Mouse (Mus musculus) brain, embryonic 14.5 days (tissue): ENCODE measurements around the gene Lcp1. TPM values are rescaled to one million over a fixed set of nuclear protein-coding genes. Genes with fewer than 3 reads are reported as not detected.
"Not testable (repeated sequence)": the region's sequence is repeated elsewhere in the genome, so short reads cannot be mapped to it uniquely, and the experiment has no call there.

Source experiments
- DNase-seq: peaks from one replicate; pipeline ENCODE4 v3.0.0-alpha.2; 2011; ENCODE audit warnings: low read depth
- CTCF ChIP-seq: fragments of 200-500 bp; IDR thresholded peaks from 2 replicates; pipeline ENCODE4 v1.5.1; 2012; ENCODE audit warnings: inconsistent platforms, mild to moderate bottlenecking, moderate library complexity, borderline replicate concordance; ENCODE audit not compliant: insufficient read depth, insufficient read length; ENCODE audit errors: extremely low read depth
- POLR2A ChIP-seq: fragments of 200-500 bp; IDR thresholded peaks from 2 replicates; pipeline ENCODE4 v1.6.1; 2012; ENCODE audit warnings: mild to moderate bottlenecking, inconsistent platforms, borderline replicate concordance; ENCODE audit not compliant: poor library complexity, insufficient read depth, insufficient read length, severe bottlenecking; ENCODE audit errors: extremely low read depth
- polyA plus RNA-seq: library from polyadenylated mRNA; depleted of rRNA; stranded (reverse); fragments of >200 nt; gene quantifications from 2 replicates; pipeline ENCODE4 v1.2.3, GENCODE M21; 2012; rRNA removed

The Lcp1 gene
- 3.6 and 7.4 TPM in 2 replicates for polyA plus RNA-seq

- DNase-seq, result peak; percentile 84
These were observed at the start of gene Lcp1, which contains the start of gene Lrrc63 for GRCm38 (mm10) chr14:75130501-75131318. TSS of gene Lcp1 (plus strand) at chr14:75131101. TSS of gene Lrrc63 (minus strand) at chr14:75130881.

DNA sequence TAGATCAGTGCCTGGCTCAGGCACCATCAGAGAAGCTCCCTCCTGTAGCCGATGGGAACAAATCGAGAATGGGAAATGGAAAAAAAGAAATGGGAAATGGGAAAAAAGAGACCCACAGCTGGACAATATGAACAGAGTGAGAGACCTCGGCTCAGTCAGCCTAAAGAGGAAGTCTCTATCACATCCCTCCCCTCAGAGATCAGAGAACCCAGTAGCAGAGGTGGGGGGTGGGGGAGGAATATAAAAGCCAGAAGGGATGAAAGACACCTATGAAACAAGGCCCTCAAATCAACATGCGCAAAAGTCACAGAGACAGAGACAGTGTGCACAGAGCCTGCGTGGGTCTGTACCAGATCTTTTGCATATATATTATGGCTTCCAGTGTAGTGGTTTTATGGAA lies 27.9 kb upstream of the Lcp1 start:
- no peak for DNase-seq
- TF ChIP-seq POLR2A, result no peak
- no peak for TF ChIP-seq CTCF

More at GRCm38 (mm10) chr14:75130501-75131318, at the start of gene Lcp1, which contains the start of gene Lrrc63:
- TF ChIP-seq CTCF (no peak), POLR2A (no peak)

DNA sequence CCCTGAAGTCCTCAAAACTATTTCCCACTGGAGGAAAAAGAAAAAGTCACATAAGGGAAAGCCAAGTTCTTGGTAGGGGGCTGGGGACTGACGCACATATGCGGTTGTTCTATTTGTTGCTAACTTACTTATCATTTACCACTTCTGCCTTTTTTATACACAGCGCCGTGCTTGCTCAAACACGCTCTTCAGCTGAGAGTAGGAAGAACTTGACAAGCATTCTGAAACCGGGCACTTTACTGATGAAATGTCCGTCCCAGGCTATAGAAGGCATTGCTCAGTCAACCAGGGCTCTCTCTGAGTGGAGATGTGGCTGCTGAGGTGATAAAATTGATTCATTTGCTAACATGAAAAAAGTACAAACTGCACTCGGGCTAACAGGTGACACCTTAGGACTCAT lies 9.2 kb upstream of the Lcp1 start:
- no peak for DNase-seq
- TF ChIP-seq POLR2A (no peak), CTCF (no peak)

DNA sequence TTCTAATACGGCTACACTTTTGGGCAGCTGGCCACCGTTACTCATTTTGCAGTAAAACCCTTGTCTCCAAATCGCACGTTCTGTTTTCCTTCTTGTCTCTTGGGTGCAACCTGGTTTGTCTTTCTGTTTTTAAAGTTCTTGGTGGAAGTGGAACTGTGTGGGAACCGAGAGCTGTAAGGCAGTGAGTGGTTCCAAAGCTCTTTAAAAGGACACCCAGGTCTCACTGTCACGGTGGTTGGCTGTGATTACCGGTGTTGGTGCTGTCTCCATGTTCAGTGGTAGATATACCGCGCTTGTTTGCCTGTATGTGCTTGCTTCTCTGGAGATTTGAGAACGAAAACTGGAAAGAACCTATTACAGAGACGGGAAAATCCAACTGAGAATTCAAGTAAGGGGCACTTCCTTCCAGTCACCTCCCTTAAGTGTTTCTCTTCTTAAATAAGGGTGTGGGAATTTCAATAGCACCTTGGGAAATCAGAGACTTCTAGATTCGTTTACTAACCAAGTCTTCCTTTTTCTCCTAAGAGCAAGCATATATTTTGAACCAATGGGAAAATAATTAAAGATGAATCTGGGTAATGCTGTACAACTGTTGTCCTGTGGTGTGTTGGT lies 529 bp downstream of the Lcp1 start:
- TF ChIP-seq CTCF (no peak), POLR2A (no peak)
- DNase-seq, result no peak

DNA sequence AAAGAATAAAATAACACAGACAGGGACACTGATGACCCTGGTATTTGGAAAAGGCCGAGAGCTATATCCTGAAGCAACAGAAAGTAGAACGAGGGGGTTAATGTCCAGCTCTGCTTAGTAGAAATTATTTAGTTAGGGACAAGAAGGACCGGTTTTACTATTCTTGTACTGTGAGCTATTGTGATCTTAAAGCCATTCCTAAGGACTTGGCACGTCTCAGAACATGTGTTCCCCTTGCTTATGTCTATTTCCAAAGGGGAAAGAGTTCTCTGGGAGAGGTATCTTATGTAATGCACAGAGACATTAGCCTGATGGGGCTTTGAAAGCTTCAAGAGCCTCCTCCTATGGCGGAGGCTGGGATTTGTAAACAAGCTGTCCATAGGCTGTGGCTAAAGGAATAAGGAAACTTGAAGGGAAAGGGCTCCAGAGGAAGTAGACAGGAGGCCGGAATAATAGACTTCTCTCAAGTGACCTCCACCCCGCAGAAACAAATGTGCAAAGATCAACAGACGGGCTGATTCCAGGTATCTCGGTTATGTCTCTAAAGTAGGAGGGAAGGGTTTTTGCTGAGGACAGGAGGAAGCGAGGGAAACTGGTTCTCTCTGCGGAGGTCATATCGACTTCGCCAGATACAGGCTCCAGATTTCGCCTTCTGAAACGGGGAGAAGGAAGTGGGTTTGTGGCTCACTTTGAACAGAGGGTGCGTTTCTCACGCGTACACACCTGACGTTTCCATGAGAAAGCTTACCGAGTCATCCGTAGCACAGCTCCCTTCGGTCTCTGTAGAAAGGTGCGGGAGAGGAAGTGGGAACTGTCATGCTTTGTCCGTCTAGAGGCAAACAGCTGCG lies 5.4 kb downstream of the Lcp1 start:
- TF ChIP-seq POLR2A (no peak), CTCF (no peak)
- DNase-seq, result no peak

DNA sequence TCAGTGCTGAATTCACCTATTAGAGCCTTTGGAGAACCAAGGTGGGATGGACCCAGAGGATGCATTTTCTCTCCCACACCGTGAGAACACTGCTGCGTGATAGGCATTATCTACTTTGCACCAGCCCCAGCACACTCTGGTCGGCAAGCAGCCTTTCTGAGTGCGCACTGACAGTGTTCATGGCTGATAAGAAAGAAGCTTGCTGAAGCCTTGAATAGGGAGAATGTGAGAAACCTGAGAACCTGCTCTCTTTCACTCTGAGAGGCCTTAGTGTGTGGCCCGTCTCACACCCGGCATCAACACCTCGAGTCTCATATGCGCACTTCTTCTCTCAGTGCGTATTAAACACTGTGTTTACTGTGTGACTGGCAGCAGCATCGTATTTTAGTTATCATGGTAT lies 7.6 kb downstream of the Lcp1 start:
- DNase-seq, result peak; percentile 26
- no peak for TF ChIP-seq POLR2A
- TF ChIP-seq CTCF, result no peak

DNA sequence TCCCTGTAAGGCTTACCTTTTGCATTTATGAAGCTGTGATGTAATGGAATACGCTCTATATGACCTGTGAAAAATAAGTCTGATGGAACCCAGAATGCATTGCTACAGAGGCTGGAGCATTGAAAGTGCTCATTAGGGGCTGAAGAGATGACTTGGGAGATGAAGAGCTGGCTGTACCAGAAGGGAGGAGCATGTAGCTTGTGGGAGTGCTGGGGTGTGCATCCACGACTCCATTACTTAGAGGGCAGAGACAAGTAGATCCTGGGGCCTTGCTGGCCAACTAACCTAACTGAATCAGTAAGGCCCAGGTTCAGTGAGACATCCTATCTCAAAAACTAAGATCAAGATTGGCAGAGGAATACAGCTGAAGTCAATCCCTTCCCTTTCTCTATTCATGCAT lies 8.3 kb downstream of the Lcp1 start:
- no peak for TF ChIP-seq CTCF
- no peak for TF ChIP-seq POLR2A
- no peak for DNase-seq

DNA sequence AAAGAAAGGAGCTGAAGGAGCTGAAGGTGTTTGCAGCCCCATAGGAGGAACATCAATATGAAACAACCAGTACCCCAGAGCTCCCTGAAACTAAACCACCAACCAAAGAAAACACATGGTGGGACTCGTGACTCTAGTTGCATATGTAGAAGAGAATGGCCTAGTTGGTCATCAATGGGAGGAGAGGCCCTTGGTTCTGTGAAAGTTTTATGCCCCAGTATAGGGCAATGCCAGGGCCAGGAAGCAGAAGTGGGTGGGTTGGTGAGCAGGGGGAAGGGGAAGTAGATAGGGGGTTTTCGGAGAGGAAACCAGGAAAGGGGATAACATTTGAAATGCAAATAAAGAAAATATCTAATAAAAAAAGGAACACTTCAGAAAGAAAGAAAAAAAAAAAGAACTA lies 16.8 kb downstream of the Lcp1 start:
- not testable (repeated sequence) for DNase-seq

GRCm38 (mm10) chr14:75148229-75148628 lies 17.3 kb downstream of the Lcp1 start:
- DNase-seq, result peak; percentile 12
- no peak for TF ChIP-seq CTCF
- TF ChIP-seq POLR2A, result no peak

- DNase-seq, result no peak
- no peak for TF ChIP-seq CTCF
- no peak for TF ChIP-seq POLR2A
These were observed 19.8 kb downstream of the Lcp1 start for GRCm38 (mm10) chr14:75150653-75151052.

DNA sequence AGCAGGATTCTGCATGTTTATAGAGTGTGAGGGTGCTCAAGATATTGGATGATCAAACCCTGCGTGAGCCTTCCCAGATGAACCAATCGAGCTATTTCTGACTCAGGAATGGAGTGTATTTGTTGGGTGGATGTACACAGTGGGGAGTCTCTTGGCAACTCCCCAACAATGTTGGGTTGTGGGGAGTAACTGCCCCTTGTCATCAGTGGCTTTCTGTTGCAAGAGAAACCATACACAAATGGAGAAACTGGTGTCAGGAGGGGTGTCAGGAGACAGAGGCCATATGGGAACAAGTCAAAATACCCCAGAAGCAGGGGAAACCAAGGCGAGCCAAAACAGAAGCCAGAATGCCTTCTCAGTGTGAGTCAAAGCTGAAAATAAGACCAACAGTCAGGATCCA lies 20.2 kb downstream of the Lcp1 start:
- no peak for DNase-seq
- TF ChIP-seq CTCF (no peak), POLR2A (no peak)

DNA sequence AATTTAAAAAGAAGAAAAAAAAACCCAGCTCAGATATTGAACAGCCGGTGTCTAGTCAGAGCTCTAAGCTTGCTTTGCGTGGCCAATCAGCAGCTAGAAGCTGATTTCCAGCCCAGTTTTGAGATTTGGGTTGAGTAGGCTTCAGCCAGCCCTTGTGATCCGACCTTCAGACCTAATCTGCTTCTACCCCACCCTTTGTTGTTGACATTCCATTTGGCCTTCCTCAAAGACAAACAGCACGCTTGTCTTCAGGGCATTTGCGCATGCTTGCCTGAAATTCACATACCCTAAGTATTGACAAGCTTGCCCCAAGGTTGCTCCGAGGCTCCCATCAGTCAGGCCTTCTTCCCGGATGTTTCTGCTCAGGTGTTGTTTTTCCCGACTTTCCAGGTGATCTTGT lies 23.6 kb downstream of the Lcp1 start:
- no peak for DNase-seq
- TF ChIP-seq CTCF, result no peak
- TF ChIP-seq POLR2A, result no peak
